Mouse (Mus musculus) small intestine, adult 2 months (tissue): Measurements from ENCODE around the gene Slc9a1.

ENCODE experiments used
- CTCF ChIP-seq: fragments of 200-500 bp; IDR thresholded peaks from 2 replicates; pipeline ENCODE4 v1.5.1; 2012; ENCODE audit warnings: low read depth, mild to moderate bottlenecking, control low read depth, inconsistent platforms, low read length, moderate library complexity, mixed read lengths; ENCODE audit not compliant: insufficient replicate concordance, insufficient read length; ENCODE audit errors: extremely low read depth
- POLR2A ChIP-seq: fragments of 200-500 bp; IDR thresholded peaks from 2 replicates; pipeline ENCODE4 v1.6.1; 2012; ENCODE audit warnings: low read depth, mild to moderate bottlenecking, control low read depth, inconsistent platforms, low read length, moderate library complexity

DNA sequence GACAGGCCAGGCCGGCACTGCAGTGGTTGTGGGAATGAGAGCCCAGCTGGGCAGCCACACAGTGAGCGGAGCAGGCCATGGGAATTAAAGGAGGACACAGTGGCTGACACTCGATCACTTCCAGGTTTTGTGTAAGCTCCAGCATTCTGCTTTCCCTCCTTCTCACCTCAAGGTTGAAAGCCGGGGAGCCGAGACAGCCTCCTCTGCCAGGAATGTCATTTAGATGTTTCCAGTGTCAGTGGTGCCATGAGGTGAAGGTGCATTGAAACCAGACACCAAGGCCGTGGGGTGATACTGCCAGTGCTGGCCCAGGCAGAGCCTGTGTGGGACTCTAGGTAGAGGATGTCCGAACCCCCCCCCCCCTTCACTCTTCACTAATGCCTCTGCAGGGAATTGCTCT, 30.6 kb downstream of the Slc9a1 start:
- TF ChIP-seq POLR2A (no peak), CTCF (no peak)
